Mouse (Mus musculus): Measurements from ENCODE around the gene Lcp2.

The Lcp2 gene

DNA sequence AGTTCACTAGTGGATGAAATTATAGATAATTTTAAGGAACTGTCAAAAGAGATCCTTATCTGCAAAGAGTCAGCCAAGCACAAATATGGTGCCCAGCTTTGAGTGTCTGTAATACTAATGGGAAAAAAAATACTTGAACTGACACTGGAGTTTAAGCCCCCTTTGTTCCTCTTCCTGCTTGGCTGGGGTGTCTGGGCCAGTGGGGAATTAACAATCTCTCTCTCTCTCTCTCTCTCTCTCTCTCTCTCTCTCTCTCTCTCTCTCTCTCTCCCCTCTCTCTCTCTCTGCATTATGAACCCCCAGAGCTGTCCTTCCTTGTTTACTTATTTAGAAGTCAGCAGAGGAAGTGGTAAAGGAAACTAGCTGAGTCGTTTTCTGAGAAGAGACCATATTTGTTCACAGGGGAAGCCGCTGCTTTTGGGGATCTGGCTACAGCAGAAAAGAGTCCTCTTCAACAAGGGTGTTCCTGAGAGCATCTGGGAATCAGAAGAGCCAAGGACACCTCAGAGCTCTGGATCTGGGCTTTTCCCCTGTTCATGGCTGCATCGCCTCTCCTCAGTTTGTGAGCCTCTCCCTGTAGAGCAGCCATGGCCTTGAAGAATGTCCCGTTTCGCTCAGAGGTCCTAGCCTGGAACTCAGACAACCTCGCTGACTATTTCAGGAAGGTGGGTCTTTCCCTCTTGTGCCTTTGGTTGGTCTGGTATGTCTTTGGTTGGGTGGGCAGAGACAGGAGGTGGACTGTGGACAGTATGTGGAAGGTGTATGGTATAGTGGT is at the start of gene Lcp2:
TSS of gene Lcp2 (plus strand) at position 154 of the 775 bp plus-strand sequence.
- no peak for DNase-seq

DNA sequence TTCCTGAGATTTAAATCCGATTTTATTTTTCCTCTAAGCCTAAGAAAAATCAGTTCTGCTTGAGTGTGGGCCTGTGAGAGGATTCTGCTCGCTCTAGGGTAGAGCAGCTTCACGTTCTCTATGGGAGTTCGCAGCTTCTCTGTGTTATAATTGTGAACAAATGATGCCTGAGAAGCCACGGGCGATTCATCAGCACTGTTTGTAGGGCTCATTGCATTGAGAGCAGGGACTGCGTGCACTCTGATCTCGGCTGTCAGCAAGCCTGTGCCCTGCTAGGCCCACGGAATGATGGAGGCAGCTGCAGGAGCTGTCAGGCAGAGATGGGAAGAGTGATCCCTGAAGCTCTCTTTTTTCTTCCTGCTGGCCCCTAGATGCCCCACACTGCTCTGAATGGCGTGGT is 48.5 kb upstream of the Lcp2 start:
- no peak for DNase-seq

DNA sequence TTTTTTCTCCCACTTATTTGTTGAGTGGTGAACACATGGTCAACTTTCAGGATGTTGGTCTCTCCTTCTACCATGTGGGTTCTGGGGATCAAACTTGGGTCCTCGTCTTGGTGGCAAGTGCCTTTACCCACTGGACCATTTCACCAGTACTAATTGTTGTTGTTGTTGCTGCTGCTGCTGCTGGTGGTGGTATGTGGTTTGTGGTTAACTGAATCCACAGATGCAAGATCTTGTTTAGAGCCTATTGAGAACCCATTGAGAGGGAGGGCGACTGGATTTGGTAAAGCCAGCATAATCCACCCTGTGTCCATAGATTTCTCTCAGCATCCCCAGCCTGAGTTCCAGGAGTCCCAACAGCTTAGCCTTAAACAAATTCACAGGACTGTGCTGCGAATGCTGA is 46.3 kb upstream of the Lcp2 start:
- DNase-seq = no peak

DNA sequence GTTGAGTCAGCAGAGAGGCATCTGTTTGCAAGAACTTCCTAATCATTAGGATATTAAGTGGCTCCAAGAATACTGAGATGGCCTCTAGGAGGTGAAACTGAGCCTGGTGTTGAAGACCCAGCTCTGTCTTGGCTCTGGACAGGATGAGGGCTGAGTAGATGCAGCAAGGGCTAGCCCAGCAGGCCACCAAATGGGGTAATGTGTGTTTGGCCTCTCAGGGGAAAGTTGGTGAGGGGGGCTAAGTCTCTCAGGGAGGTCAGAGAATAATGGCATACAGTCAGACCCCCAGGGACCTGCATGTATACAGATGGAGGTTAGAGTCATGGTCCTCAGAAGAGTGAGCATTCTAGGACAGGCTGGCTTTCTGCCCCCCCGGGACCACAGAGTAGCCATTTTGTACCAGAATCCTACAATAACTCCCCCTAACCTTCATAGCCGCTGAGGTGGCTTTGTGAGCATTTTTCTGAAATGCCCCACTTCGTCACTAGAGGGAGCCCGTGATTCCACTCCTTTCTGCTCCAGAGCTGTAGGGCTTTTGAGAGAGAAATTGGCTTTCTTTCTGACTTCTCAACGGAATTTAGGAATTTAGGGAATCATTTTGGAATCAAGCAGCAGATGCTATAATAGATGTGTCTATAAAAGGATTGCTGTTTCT is 44.7 kb upstream of the Lcp2 start:
- DNase-seq = no peak

DNA sequence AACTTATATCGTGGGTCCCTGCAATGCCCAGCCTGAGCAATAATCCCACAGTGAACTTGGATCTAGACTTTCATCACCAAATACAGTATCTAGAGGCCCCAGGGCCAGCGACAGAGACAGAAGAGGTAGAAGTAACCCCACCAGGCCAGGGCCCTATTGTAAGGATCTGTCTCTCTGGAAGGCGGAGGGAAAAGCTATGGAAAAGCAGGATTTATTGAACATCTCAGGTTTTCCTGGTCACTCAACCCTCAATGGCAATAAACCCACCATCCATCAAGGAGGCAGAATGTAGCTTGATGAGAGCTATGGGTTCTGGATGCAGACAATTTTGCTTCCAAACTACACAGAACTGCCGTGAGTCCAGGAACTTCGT is 44.1 kb upstream of the Lcp2 start:
- DNase-seq = no peak

DNA sequence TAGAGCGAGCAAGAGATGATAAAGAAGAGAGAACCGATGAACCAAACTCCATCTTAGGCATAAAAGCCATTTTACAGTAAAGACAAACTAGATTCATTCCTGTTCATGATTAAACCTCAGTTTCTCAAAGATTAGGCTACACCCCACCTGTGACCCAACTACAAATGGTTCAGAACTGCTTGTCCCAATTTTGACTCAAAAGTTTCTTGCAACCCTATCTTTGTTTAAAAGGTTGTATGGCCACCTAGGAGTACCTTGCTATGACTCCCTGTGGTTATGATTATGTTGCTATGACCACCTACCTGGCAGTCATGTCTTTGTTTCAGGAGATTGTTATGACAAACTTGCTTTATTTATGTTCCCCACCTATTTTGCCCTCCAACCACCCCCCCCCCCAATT is 39.1 kb upstream of the Lcp2 start:
- DNase-seq = no peak

DNA sequence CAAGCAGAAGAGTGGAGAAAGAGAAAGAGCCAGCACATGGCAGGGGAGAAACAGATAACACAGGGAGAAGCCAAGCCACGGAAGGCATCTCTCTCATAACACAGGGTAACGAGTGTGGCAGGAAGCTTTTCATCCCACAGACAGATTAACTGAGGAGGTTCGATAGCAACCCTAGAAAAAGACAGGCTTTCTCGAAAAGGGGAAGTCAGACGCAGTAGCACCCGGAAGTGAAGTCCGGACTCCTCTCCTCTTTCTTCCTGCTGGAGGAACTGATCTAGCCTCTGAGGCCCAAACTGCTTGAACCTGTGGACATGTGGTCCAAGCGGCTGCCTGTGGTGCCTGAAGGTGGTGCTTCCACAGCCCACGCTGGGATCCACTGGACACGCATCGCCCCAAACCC is 38.5 kb upstream of the Lcp2 start:
- DNase-seq = no peak

DNA sequence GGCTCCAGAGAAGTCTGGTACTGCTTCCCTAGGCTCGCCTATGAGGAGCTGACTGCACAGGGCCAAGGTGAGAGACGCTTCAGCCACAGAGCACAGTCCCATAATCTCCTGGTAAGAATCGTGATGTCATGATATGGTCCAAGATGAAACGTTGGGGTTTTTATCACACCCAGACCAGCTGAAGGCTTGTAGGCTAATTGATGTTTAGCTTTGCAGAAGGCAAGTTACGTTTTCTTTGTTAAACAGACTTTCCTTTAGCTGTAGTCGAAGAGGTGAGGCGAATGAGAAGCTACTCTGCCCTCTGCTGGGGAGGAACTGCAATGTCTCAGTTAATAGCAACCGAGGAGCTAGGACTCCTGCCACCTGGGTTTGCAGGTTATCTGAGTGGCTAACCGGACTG is 38.0 kb upstream of the Lcp2 start:
- DNase-seq = peak; percentile 12

DNA sequence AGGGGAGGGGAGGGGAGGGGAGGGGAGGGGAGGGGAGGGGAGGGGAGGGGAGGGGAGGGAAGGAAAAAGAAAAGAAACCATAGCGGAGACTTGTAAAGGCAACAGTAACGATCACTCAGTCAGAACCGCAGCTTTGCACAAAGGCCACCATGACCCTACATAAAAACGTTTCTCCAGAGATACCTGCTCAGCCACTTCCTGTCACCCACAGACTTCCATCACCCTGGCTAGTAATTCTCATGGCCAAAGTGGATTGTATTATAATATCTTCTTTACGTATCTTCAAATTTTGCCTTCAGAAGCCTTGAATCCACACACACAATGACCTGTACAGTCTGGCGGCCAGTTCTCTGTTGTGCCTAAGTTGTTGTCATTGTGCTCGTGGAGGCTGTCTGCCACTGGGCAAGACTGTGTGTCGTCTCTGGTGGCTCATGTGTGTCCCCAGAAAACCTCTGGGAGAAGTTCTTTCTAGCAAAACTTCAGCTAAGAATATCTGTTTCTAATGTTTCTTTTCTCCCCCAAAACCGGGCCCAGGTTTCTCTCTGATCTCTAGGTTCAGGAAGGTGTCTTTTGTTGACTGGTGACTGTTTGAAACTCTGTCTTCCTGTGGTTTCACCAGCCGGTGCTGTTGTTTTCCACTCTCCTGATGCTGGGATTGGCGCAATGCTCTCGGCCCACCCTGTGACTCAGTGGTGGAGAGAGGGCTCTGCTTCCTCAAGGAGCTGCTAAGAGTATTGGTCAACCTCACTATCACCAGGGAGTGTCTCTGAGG is 37.2 kb upstream of the Lcp2 start:
- DNase-seq = no peak

DNA sequence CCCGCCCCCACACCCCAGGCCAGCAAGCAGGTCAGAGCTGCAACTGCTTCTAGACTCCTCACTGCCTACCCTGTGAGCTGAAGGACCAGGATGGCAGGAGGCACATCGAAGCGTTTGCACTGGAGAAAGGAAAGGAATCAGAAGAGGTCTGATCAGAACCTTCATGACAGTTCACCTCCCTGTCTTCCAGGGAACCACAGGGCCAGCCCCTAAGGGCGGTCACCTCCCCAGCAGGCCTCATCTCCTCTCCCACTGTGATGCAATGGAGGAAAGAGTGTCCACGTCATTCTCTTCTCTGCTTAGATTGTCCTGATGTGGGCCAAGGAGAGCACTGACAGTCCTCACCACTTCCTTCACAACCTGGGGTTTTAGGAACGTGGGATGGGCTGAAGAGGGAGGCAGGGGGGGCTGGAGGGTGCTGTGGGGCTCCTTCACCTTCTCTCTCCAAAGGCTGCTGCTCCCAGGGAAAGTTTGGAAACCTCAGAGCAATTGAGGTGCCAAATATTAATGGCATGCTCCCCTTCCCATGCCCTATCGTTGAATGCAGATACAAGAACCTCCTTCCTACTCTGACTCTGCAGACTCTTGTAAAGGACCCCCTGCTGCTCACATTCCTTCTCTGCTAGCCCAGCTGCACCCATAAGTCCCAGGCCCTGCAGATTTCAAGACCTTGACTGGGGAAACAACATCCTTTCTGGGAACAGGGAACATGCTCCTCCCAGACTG is 36.4 kb upstream of the Lcp2 start:
- no peak for DNase-seq

DNA sequence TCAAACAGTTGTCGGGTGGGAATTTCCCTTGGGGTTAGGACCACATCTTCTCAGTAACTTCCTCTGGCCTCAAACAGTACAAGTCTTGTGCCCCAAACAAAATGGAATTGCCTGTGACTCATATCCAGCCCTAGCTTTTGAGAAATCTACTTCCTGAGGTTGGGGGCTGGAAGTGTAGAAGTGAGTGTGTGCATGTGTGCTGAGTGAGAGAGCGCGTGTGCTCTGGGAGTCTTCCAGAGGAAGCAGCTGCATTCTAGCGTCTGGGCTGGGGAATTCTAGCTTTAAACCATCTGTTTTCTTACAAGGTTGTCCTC is 35.9 kb upstream of the Lcp2 start:
- DNase-seq = no peak

DNA sequence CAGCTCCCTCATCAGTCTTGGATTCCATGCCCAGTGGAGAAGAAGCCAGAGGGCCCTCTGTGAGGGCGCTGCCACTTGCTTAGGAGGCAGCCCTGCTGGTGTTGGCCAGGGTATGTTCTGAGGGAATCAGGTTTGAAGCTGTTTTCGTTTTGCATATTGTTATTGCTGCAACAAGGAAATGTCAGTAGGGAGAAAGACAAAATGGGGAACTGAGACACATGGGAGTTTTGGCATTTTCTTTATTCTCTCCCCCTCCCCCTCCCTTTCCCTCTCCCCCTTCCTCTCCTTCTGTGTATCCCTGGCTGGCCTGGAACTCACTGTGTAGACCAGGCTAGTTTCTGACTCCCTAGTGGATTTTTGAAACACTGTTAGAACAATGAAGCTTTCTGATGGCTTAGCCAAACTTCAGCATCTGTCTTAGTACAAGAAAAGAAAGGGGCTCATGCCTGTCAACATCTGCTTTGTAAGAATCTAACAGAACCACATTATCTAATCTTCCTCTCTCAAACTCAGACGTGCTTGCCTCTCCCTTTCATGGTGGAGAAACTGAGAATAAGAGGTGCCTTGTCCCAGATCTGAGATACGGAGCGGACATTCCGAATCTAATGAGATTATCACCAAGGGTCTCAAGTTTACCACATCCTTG is 34.6 kb upstream of the Lcp2 start:
- DNase-seq = no peak

DNA sequence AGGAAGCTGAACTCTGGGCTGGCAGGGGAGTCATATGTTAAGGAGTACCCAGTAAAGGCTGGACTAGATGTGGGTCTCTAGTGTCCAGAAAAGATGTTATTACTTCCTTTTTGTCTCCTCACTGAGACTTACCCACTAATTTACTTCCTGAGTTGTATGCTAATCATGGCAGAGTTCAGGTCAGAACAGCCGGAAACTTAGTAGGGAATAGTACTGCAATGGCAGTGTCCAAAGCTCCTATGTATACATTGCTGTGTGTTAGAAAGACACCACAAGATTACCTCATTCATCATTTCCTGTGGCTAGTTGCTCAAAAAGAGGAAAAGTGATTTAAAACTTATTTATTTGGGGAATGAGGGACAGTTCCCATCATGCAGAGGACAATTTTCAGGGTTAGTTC is 21.6 kb upstream of the Lcp2 start:
- no peak for DNase-seq

DNA sequence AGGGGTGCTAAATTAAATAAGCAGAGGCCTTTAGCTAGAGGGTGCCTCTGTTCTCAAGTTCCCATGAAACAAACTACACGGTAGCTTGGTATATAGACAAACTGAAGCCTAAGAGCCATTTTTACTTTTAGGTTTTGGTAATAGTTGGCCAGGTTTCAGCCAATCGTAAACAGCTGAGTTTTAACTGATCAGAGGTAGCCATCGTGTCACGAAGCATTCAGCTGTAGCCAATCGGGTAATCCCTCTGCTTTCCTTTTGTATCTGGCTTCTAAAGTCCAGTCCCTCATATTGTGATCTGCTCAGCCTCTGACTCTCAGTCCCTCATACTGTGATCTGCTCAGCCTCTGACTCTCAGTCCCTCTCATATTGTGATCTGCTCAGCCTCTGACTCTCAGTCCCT is 17.1 kb upstream of the Lcp2 start:
- no peak for DNase-seq

DNA sequence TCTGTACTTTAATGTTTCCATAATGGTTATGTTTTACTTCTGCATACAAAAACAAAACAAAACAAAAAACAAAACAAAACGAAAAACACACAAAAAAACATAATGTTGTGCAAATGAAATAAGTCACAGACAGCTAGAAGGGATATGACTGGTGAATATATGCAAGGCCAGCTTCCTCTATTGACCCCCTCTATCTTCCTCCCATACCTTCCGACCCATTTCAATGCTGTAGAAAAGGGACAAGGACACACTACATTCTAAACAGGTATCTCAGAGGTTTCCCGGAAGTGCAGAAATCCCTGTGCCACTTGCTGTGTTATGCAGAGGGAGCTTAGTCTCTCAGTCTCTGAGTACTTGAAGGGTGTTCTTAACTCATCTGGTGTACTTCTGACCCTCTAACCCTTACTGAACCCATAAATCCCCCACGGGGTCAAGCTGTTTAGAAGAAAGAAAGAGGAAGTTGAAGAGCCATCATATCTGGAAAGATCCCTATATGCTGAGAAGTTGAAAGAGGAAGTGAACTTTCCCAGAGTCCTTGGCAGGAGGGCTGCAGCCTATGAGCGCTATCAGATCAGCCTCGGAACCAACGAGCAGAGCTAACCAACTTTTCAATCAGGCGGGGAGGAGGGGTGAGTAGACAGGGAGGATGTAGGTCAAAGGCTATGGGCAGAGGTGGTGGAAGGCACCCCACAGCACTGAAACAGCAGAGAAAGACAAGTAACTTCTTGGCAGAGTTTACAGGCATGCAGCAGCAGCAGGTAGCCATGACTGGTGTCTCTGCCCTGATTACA is 15.5 kb upstream of the Lcp2 start:
- DNase-seq = no peak

DNA sequence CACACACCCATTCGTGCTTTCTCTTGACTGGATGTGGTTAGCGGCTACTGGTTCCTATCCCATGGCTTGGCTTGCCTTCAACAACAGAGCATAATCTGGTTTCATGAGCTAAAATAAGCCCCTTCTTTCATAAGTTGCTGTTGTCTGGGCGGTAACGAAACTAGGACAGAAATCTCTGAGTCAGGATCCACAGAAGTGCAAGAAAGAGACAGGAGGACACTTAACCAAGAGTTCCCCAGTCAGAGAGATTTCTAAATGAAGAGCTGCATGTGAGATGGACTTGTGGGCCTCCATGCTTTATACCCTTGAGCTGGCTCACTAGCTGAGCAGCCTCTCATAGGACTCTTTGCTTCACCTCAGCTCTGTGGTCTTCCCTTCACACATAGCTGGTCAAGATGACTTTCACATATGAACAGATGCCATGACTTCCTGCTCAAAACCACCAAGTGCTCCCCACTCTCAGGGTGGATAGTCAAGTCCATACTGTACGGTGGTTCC is 12.7 kb upstream of the Lcp2 start:
- DNase-seq = no peak

DNA sequence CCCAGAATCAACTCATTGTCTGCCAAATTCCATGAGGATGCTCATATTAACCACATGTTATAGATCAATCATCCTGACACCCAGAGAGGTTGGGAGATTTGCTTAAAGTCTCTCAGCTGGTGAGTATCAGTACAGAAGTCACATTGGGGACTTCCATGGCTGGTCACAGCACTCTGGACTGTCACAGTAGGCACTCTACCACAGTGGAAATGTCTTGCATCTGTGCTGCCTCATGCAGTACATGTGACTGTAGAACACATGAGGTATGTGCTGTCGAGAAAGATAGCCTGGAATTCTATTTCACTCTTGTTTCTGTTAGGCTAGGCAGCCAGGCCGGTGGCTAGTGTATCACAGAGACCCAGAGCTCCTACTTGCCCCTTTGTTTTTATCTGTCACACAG is 11.9 kb upstream of the Lcp2 start:
- DNase-seq = no peak

DNA sequence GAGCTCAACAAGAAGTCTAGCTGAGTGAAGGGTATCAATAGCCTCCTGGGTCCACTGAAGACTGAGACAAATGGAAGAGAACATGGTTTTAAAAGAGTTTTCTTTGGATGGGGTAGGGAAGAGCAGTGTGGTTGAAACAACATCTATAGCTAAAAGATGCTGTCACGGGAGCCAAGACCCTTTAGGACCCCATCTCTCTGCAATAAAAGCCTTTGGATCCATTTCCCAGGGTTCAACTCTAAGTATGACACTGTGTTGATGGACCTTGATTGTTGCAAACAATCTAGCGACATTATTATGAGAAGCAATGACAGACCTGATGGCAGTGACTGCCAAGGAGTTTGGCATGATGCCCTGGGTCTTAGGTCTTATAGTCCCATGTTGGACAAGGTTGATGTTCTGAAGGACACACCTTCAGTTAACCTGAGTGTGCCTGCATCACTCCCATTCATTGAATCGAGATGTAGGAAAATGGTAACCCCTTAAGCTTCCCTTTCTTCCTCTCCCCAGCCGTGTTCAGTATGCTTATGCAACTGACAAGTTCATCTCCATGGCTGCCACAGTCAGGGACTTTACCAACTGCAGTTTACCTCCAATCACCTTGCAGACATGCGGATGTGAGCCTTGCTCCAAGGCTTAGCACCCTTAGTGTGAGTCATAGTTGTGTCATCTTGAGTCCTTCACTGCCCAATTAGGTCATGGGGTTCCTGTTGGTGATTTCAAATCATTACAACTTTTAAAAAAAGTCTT is 10.6 kb upstream of the Lcp2 start:
- DNase-seq = no peak

DNA sequence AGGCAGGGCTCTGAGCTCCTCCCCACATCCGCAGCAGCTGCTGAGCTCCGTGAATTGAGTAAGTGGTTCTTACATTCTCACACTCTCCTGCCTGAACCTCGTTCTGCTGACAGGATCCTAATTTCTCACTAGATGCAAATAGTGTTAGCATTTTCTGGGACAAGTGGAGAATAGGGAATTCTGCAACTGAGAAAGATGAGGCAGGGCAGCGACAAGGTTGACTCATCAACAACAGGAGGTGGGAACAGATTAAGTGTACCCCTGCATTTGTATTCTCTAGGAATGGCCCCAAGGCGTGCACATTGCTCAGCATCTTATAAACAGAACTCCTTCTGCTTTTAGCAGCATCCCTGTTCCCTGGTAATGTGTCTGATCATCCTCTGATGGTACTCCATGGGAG is 6.7 kb upstream of the Lcp2 start:
- DNase-seq = no peak

DNA sequence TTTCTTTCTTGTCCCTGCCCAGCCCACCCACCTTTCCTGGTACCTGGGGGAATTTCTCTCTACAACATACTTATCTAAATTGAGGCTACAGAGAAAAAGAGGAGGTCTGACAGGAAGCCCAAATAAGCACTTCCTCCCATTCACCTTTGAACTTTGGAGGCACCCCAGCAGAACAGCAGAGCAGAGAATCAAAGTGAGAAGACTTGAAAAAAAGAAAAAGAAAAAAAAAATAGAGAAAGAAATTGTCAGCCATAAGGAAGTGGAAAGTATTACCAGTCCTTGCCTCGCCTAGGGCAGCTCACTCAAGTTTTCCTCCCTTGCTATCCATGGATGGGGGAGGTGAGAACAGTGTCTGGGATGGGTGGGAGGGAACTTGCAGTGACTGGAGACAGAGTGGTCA is 3.9 kb upstream of the Lcp2 start:
- DNase-seq = no peak

DNA sequence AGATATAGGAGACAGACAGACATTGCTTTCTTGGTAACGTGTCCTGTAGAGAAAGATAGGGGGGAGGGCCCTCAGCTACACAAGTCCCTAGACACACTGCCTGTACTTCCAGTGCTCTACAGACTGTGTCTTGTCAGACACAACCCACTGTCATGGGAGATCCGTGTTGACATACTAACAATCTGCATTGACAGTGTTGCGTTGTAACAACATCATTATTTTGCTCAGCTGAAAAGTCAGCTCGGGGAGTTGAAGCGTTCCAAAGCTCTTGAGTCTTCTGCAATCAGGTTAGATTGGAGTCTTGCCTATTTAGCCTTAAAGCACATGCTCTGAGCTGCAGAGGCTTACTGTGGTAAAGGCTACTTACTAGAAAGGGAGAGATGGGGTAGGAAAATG is 820 bp downstream of the Lcp2 start:
- DNase-seq = no peak

Measured in cerebellum, adult 9-11 months (tissue).